Mouse (Mus musculus): ENCODE results near the gene Phc2. TPM values are rescaled to one million over a fixed set of nuclear protein-coding genes. Genes with fewer than 3 reads are reported as not detected.

The Phc2 gene
- polyA plus RNA-seq, 1 experiment from 2014 or later, result 56.3 TPM

GRCm38 (mm10) chr4:128705138-128705720 lies 50.7 kb downstream of the Phc2 start:
- no peak overlapping the region for H3K4me3 ChIP-seq (ENCODE audit: low read depth, low read length)
- H3K9ac ChIP-seq (replicated peaks; ENCODE audit: low read depth), result no peak overlapping the region
- TF ChIP-seq CTCF (IDR thresholded peaks at IDR 0.05) (no peak), EP300 (IDR thresholded peaks at IDR 0.05) (no peak)
- ATAC-seq (no peak), DNase-seq (ENCODE audit: low spot score) (no peak)
- no peaks in the 10 kb centered on the region for H3K27me3 ChIP-seq (replicated peaks; ENCODE audit: insufficient read depth, low read length)
- no peaks in the 10 kb centered on the region for H3K9me3 ChIP-seq (ENCODE audit: low read length)
- 0 out of 2 replicates have a peak, but pooled peaks cover 4% of the 10 kb centered on the region for H3K36me3 ChIP-seq (ENCODE audit: insufficient read depth, low read length)
- no peaks in the 10 kb centered on the region for H3K4me1 ChIP-seq (ENCODE audit: insufficient read depth, low read depth, low read length)
- H3K27ac ChIP-seq (ENCODE audit: low read length), result no peak overlapping the region
- no peak overlapping the region for H3K4me2 ChIP-seq (replicated peaks; ENCODE audit: low read depth, low read length)
- 88% methylated on average over 15 of the region's 15 CpGs for WGBS

GRCm38 (mm10) chr4:128706626-128707025 lies 52.1 kb downstream of the Phc2 start:
- DNase-seq (ENCODE audit: low spot score) (peak; percentile 94), ATAC-seq (peak; percentile 76)
- peaks cover 1% of the 10 kb centered on the region; the same call in 1 of the 2 replicates for H3K4me1 ChIP-seq (ENCODE audit: insufficient read depth, low read depth, low read length)
- no peak overlapping the region for H3K9ac ChIP-seq (replicated peaks; ENCODE audit: low read depth)
- under 1% methylated on average over 9 of the region's 9 CpGs for WGBS
- no peaks in the 10 kb centered on the region for H3K27me3 ChIP-seq (replicated peaks; ENCODE audit: insufficient read depth, low read length)
- H3K36me3 ChIP-seq (ENCODE audit: insufficient read depth, low read length), result 0 out of 2 replicates have a peak, but pooled peaks cover 4% of the 10 kb centered on the region
- no peaks in the 10 kb centered on the region for H3K9me3 ChIP-seq (ENCODE audit: low read length)
- H3K4me3 ChIP-seq (ENCODE audit: low read depth, low read length), result no peak overlapping the region
- peak; percentile 83 for TF ChIP-seq CTCF (IDR thresholded peaks at IDR 0.05)
- TF ChIP-seq EP300 (IDR thresholded peaks at IDR 0.05), result peak; percentile 51
- H3K4me2 ChIP-seq (replicated peaks; ENCODE audit: low read depth, low read length), result no peak overlapping the region
- H3K27ac ChIP-seq (ENCODE audit: low read length), result no peak overlapping the region

GRCm38 (mm10) chr4:128707384-128707783 lies 52.9 kb downstream of the Phc2 start:
- Histone ChIP-seq H3K27ac (ENCODE audit: low read length) (no peak overlapping the region), H3K4me3 (ENCODE audit: low read depth, low read length) (no peak overlapping the region), H3K4me2 (replicated peaks; ENCODE audit: low read depth, low read length) (no peak overlapping the region), H3K9ac (replicated peaks; ENCODE audit: low read depth) (no peak overlapping the region), H3K9me3 (ENCODE audit: low read length) (no peaks in the 10 kb centered on the region), H3K27me3 (replicated peaks; ENCODE audit: insufficient read depth, low read length) (no peaks in the 10 kb centered on the region), H3K4me1 (ENCODE audit: insufficient read depth, low read depth, low read length) (peaks cover 8% of the 10 kb centered on the region; the same call in 1 of the 2 replicates), H3K36me3 (ENCODE audit: insufficient read depth, low read length) (0 out of 2 replicates have a peak, but pooled peaks cover 4% of the 10 kb centered on the region)
- no peak for ATAC-seq
- TF ChIP-seq EP300 (IDR thresholded peaks at IDR 0.05), result no peak
- no peak; the same call in 1 of the 2 replicates for TF ChIP-seq CTCF (IDR thresholded peaks at IDR 0.05)
- 52% methylated on average over 4 of the region's 4 CpGs for WGBS
- no peak for DNase-seq (ENCODE audit: low spot score)

GRCm38 (mm10) chr4:128709061-128709780 lies 54.7 kb downstream of the Phc2 start:
- Histone ChIP-seq H3K4me1 (ENCODE audit: insufficient read depth, low read depth, low read length) (peaks cover 8% of the 10 kb centered on the region; the same call in 1 of the 2 replicates), H3K9me3 (ENCODE audit: low read length) (no peaks in the 10 kb centered on the region), H3K27ac (ENCODE audit: low read length) (no peak overlapping the region), H3K9ac (replicated peaks; ENCODE audit: low read depth) (no peak overlapping the region), H3K4me3 (ENCODE audit: low read depth, low read length) (no peak overlapping the region), H3K4me2 (replicated peaks; ENCODE audit: low read depth, low read length) (no peak overlapping the region), H3K27me3 (replicated peaks; ENCODE audit: insufficient read depth, low read length) (no peaks in the 10 kb centered on the region), H3K36me3 (ENCODE audit: insufficient read depth, low read length) (0 out of 2 replicates have a peak, but pooled peaks cover 4% of the 10 kb centered on the region)
- TF ChIP-seq EP300 (IDR thresholded peaks at IDR 0.05) (no peak), CTCF (IDR thresholded peaks at IDR 0.05) (no peak)
- peak; percentile 51 for ATAC-seq
- WGBS, result 76% methylated on average over 15 of the region's 15 CpGs
- peak; percentile 67 for DNase-seq (ENCODE audit: low spot score)

GRCm38 (mm10) chr4:128709781-128710166 lies 55.3 kb downstream of the Phc2 start:
- 95% methylated on average over 12 of the region's 12 CpGs for WGBS
- ATAC-seq, result no peak
- H3K9me3 ChIP-seq (ENCODE audit: low read length), result no peaks in the 10 kb centered on the region
- no peak overlapping the region for H3K9ac ChIP-seq (replicated peaks; ENCODE audit: low read depth)
- no peak overlapping the region for H3K4me2 ChIP-seq (replicated peaks; ENCODE audit: low read depth, low read length)
- no peak for DNase-seq (ENCODE audit: low spot score)
- no peak overlapping the region for H3K4me3 ChIP-seq (ENCODE audit: low read depth, low read length)
- H3K4me1 ChIP-seq (ENCODE audit: insufficient read depth, low read depth, low read length), result peaks cover 8% of the 10 kb centered on the region; the same call in 1 of the 2 replicates
- H3K36me3 ChIP-seq (ENCODE audit: insufficient read depth, low read length), result 0 out of 2 replicates have a peak, but pooled peaks cover 4% of the 10 kb centered on the region
- no peaks in the 10 kb centered on the region for H3K27me3 ChIP-seq (replicated peaks; ENCODE audit: insufficient read depth, low read length)
- no peak overlapping the region for H3K27ac ChIP-seq (ENCODE audit: low read length)
- no peak for TF ChIP-seq CTCF (IDR thresholded peaks at IDR 0.05)
- TF ChIP-seq EP300 (IDR thresholded peaks at IDR 0.05), result no peak

- Histone ChIP-seq H3K27me3 (replicated peaks; ENCODE audit: insufficient read depth, low read length) (no peaks in the 10 kb centered on the region), H3K4me1 (ENCODE audit: insufficient read depth, low read depth, low read length) (peaks cover 12% of the 10 kb centered on the region; the same call in 1 of the 2 replicates), H3K27ac (ENCODE audit: low read length) (no peak overlapping the region), H3K9me3 (ENCODE audit: low read length) (no peaks in the 10 kb centered on the region), H3K9ac (replicated peaks; ENCODE audit: low read depth) (no peak overlapping the region), H3K4me3 (ENCODE audit: low read depth, low read length) (no peak overlapping the region), H3K36me3 (ENCODE audit: insufficient read depth, low read length) (0 out of 2 replicates have a peak, but pooled peaks cover 4% of the 10 kb centered on the region), H3K4me2 (replicated peaks; ENCODE audit: low read depth, low read length) (no peak overlapping the region)
- no peak for ATAC-seq
- no peak for DNase-seq (ENCODE audit: low spot score)
- TF ChIP-seq CTCF (IDR thresholded peaks at IDR 0.05) (no peak), EP300 (IDR thresholded peaks at IDR 0.05) (no peak)
- 92% methylated on average over 6 of the region's 6 CpGs for WGBS
These were observed 55.8 kb downstream of the Phc2 start for GRCm38 (mm10) chr4:128710286-128710685.
